Mouse (Mus musculus) right cerebral cortex, postnatal 4 days (tissue): ENCODE data around the gene Tirap.

Source experiments
- DNase-seq: peaks from one replicate; pipeline ENCODE4 v3.0.0-alpha.2; 2022

Tirap gene

DNA sequence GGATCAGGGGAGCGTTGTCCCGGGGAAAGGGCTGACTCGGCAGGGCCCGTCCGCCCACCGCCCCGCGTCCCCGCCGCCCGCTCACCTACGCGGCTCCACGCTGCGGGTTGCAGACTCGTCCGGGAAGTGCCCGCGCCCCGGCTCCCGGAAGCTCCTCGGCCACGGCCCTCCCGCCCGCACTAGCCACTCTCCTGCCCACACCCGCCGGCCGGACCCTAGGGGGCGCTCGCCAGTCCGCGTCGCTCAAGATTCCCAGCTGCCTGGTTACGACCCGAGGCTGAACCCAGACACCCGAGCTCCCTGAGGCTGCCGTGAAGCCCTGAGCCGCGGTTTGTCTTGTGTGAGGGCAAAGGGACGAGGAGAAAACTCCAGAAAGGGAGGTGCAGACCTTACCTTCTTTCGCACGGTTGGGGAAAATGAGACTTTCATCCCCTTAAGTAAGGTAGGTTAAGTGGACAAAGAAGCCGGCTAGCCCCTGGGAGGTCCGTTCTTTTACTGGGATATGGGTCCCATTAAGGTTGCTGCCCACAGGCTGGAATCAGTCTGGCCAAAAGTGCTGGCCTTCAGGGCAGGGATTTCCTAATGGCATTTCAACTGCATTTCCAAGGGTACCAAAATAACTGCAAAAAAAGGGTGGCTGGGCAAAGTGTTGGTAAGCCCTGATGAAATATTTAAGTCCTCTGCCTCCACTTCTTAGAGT, at the start of gene Tirap, which contains the start of gene Srpr:
Gene Tirap, minus strand, starts transcription at position 520 of the 700 bp plus-strand sequence.
Gene Srpr, plus strand, starts transcription at position 404 of the 700 bp plus-strand sequence.
- DNase-seq, result peak; percentile 86

DNA sequence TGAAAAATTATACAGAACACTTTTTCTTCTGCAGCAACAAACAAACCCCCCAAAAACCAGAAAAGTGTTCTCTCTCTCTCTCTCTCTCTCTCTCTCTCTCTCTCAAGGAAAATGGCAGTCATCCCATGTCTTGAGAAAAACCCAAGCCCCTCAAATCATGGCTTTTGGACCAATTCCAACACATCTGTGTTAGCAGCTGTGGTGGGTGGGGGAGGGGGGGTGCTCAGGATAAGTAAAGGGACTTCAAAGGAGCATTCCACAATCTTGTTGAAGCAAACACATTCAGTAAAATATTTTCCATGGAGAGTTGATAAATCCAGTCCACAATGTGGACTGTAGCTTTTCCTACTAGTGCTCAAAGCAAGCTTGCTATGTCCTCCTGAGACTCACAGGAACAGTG, 49.4 kb upstream of the Tirap start:
- DNase-seq, result no peak

DNA sequence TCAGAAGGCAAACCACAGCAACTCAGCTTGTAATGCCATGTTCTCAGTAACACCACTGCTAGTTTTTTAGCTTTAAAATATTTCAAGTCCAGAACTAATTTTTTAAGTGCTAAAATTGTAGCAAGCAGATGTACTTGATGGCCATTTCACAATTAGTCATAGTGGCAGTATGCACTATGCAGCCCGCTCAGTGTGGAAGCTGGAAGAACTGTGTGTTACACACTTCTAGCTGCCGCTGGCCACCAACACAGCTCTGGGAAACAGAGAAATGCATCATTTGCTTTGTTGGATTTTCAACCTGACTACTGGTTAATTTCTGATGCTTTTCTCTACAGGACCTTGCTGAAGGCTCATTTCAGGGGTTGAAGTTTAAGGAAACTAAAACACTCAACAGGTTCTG, 47.3 kb upstream of the Tirap start:
- DNase-seq, result no peak

DNA sequence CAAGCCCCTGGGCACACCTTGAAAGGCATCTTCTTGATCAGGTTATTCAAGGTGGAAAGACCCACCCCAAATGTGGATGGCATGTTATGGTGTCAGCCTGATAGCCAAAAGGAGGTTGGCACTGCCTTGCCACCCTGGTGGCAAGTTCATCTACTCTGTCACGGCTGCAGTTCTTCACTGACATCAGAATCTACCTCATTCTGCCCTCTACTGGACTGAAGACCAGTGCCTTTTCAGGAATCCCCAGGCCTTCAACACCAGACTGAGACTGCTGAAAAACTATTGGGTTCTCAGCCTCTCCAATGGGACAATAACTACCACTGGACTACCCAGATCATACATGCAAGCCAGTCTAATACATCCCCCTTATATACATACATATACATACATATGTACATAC, 39.6 kb upstream of the Tirap start:
- no peak for DNase-seq

DNA sequence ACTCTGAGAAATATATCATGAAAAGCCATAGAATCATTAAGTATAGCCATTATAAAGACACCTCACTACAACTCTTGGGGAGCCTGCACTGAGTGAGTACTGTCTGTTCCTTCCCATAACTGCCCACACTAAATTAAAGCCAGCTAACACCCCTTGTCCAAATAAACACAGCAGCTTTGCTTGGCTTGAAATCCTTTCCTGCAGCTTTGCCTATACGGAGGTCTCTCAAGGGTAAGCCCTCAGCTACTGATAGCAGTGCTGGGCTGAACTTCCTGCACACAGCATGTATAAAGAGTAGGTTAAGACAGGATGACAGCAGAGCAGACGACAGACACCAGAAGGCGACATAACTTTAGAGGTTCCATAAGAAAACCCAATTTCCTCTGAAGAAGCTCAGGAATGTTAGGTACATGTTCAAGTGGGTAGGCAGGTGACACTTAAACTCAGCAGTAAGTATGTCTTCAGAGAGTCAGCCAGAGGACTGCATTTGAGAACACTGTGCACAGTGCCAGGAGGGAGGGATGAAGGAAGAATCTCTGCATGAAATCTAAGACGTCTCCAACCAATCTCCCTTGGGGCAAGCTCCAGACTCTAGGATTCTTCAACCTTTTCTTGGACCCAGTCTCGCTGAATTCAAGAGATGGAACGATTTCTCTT, 39.0 kb upstream of the Tirap start:
- no peak for DNase-seq

DNA sequence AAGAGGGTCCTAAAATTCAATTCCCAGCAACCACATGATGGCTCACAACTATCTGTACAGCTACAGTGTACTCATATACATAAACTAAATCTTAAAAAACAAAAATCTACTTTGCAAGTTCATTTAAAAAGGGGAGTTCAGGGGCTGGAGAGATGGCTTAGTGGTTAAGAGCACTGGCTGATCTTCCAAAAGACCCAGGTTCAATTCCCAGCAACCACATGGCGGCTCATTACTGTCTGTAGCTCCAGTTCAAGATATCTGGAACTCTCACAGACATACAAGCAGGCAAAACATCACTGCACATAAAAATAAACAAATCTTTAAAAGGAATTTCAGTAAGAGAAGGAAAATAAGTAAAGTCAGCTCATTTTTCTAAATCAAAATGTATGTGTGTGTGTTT, 38.3 kb upstream of the Tirap start:
- DNase-seq, result no peak

DNA sequence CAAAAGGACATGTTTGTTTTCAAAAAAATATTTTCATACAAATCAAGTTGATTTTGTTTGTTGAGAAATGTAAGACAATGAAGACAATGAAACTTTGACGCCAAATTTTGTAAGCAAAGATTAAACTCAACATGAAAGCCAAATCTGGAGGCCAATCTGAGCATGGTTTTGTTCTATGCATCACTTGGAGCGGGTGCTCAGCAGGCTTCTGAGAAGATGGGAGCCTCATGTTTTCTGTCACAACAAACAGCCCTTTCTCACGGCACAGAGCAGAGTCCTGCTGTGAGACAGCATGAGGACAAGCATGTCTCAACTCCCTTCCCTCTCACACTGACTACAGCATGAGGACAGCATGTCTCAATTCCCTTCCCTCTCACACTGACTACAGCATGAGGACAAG, 35.9 kb upstream of the Tirap start:
- DNase-seq, result no peak

DNA sequence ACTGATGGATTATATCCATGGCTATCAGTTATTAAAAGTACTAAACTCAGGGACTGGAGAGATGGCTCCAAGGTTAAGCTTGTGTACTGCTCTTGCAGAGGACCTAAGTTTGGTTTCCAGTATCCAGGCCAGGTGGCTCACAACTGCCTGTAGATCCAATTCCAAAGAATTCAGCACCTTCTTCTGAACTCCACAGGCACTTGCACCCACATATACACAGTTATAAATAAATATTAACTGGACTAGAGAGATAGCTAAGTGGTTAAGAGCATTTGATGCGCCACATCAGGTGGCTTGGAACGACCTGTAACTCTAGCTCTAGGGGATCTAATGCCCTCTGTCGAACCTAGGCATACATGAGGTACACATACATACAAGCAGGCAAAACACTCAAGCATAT, 28.6 kb upstream of the Tirap start:
- DNase-seq, result no peak

DNA sequence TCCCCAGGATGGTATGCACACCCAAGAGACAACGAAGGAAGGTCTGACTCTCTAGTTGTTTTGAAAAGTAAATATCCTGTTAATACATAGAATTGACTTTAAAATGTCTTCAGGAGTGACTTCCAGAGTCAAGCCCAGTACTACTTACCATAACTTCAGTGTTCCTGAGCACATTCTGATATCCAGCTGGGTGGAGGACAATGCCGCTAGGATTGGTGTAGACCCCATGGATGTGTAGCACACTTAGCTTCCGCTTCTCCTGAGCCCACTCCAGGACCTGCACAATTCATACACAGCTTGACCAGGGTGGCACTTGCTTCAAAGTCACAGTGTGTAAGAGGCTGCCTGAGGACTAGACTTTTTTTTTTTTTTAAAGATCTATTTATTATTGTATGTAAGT, 23.4 kb upstream of the Tirap start:
- DNase-seq, result no peak

DNA sequence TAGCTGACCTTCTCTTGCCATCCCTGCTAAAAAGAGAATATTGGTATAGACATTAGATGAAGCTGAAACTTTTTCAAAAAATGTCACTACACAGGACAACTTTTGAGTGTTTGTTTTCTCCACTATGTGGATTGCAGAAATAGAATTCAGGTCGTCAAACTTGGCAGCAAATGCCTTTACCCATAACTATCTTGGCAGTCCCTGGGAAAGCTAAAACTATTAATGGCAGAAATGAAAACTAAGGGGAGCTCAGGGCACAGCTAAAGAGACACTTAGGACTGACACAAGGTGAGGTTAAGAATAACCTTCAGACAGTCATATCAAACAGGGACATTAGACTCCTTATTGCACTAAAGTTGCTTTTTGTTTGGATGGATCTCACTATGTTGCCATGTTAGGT, 17.9 kb upstream of the Tirap start:
- DNase-seq, result no peak

DNA sequence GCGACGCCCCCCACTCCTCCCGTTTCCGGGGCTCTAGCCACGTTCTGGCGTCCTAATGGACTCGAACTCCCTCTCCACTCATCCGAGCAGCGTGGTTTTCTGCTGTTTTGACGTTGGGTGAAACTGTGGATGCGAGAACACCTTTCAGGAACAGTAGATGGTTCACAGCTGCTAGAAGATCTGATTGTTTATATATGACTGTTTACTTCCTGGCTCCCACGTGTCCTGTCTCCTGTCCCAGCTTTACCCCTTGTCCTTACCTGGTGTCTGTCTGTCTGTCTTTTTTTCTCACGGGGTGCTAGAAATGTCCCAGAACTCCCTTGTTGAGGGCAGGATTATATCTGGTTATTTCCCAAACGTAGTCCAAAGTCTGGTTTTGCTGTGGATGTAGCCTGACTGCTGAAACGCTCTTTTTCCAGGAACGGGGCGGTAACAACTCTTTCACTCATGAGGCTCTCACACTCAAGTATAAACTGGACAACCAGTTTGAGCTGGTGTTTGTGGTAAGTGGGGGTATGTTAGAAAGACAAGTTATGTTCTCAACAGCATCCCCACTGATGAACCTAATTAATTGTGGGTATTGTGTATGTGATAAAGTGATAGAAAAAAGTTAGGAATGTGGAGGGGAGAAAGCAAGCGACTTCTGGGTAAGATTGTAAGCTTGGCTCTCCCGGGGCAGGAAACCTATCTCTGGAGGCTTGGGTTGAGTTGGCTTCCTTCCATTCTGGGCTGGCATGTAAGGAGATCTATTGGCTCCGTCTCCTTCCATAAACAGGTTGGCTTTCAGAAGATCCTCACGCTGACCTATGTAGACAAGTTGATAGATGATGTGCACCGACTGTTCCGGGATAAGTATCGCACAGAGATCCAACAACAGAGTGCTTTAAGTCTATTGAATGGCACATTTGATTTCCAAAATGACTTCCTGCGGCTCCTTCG, 11.8 kb upstream of the Tirap start:
- DNase-seq, result no peak

DNA sequence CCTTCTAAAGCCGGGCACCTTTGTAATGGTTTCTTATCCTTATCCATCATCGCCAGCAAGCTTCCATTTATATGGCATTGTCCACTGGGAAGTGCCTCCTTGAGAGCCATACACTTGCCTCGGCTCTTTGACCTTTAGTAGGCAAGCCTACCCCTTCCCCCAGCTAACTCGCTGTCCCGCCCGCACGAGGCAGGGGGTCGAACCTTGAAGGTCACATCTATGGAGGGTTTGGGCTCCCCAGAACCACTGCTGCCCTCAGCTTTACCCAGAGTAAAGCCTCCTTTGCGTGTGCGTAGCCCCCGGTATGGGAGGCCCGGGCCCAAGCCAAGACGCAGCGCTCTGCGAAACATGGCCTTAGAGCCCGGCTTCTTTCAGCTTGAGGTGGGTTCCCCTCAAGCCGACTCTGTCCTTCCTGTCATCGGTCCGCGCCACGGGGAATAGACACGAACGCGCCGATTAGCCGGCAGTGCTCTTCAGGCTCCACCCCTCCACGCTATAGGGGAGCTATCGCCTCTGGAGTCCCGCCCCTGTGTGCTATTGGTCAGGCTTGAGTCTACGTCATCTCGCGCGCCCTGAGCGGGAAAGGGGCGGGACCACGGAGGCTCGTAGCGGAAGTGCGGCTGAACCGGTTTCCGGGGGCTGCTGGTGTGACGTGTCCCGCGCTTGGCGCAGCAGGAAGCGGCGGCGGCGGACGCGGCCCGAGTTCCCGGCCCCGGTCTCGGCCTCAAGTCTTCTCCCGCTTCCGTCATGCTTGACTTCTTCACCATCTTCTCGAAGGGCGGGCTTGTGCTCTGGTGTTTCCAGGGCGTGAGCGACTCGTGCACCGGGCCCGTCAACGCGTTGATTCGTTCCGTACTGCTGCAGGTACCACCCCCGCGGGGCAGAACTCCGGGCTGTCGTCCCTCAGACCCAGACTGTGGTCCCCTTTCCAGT, 10.7 kb upstream of the Tirap start, which contains the start of gene Foxred1:
Gene Foxred1, minus strand, starts transcription at position 514 of the 933 bp plus-strand sequence.
- peak; percentile 97 for DNase-seq

DNA sequence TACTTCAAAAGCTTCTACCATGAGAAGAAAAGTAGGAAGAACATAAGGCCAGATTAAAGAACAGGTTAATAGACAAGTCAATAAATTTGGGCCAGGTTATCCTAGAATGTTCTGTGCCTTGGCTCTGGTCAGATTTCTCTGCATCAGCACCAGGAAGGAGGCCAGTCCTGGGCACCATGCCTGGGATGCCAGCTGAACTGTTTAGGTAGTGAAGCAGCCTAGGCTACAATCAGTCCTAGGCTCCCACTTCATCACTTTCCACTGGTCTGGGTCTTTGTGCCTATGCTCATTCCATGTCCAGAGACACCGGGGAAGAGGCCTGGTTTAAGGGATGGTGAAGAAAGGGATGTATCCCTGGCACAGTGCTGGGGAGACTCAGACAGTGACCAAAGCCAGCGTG, 4.3 kb upstream of the Tirap start:
- no peak for DNase-seq

DNA sequence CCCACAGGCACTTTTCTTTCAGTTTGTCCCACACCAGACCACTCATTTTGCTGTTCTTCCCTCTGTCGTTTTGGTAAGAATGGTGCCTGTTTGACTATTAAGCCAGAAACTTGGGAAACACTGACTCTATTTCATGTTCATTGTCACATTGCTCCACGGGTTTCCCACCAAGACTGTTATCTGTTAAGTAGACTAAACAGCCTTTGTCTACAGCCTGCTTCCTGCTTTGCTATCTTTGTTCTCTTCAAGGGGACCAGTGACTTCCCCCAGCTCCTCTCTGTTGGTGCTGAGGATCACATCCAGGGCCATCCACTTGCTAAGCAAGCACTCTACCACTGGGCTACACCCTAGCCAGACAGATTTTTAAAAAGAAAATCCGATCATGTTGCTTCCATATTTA, 3.4 kb upstream of the Tirap start:
- no peak for DNase-seq

DNA sequence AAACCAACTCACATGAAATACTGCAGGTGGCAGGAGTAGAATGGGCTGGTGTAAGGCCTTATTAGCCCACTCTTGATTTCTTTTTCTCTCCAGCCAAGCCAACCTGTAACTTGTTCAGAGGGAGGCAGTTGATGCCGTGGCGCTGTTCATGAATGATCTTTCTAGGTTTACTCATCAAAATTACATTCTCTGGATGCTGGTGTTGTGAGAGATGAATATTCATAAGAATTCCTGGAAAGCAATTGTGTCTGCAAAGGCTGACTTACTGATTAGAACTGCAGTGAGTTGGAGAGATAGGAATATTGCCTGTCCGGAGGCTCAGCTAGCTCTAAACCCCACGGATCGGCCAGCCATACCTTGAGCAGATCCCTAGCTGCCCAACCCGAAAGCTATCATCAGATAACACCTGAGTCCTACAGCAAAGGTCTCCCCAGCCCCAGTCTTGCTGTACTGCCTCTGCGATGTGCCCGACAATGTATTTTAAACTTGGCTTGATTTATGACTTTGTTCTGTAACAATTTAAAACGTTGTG, 504 bp upstream of the Tirap start:
- DNase-seq, result no peak

DNA sequence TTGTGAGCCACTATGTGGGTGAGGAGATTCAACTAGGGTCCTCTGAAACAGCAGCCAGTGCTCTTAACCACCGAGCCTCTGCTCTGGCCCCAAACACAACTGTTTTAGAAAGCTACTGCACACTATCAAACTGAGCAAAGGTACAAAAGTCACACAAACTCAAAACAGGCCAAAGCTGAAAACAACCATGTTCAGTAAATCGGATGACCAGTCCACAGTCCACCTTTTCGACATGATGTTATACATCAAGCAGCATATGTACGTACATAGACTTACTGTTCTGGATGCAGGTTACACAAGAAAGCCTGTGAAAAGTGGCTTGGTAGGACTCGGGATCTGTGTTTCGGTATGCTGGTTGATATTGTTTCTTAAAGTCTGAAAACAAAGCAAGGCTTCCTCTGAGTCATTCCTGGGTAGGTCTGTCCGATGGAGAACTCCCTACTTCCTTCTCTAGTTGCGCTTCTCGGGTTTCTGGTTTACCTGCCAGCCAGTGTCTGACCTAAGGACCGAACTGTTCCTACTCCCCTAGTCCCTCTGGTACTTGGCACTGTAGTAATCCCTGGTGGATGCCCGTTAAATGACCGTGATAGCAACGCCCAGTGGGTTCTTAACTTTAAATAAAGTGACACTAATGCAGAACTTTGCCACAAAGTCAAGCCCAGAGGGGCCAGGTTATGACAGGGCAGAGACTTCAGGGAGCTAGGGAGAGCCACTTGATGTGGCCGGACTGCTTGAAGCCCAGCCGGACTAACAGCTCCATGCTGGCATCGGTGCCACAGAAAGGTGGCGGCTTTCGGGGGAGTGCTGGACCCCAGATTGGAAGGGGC, 933 bp downstream of the Tirap start:
- DNase-seq, result no peak

DNA sequence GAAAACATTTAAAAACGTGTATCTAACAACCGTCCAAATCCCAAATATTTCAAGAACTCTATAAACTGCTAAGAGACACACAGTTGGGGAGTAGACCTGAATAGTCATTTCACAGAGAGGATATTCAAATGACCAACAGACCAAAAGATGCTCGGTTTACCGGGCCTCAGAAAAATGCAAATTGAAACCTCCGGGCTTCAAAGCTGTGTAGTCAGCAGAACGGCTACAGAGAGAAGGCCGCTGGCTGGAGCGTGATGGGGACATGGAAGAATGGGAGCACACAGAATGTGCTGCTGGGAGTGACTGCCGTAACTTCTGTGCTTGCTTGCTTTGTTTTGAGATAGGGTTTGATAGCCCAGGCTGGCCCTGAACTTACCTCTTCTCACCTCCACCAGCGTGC, 1.7 kb downstream of the Tirap start:
- no peak for DNase-seq

DNA sequence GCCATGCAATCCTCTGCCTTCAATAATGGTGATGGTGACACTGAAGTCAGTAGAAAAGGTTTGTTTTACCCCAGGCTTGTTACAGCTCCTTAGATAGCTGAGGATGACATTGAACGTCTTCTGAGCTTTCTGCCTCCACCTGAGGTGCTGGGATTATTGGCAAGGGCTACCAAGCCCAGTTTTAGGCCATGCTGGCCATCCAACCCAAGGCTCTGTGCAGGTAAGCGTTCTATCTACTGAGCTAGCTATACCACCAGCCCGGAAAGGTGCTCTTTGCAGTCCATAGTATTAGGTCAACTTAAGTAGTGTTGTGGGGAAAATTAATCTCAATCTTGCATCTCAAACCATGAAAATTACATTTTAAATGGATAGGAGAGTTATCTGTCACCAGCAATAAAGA, 2.5 kb downstream of the Tirap start:
- DNase-seq, result no peak

DNA sequence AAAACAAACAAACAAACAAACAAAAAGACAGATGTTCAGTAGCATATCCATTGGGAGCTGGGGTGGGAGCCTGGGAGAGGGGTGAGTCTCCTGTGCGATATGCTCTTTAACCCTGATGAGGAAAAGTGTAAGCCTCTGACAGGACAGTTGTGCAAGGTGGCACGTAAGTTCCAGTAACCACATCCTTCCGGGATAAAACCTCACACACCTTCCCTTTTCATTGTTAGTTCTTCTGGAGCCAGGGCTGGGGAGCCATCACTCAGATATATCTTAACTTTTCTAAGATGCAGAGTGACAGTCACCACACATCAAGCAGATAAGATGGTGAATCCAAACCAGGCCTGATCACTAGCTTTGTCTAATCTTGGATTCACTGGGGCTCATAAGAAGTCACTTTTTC, 6.0 kb downstream of the Tirap start:
- no peak for DNase-seq

DNA sequence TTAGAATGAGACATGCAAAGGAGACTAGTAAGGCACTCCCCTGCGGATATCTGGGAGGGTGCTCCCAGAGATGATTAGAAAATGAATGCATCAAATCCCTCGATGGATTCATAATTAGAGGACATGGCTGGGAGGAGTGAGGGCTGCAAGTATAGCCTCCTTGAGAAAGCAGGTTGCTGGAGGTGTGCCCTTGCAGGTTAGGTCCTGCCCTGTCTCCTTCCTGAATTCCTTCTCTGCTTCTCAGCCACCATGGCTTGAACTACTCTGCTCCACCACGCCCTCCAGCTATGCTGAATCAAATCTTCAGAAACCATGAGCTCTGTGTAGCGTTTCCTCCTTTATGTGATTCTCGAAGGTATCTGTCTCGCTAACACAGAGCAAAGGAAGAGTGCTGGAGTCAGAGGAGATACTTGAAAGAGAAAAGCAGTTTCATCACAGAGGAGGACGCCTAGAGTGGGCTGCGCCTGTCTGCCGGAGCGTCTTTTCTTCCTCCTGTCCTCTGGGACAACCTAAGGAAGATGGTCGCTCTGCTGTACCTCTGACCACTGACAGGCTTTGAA, 7.0 kb downstream of the Tirap start:
- DNase-seq, result no peak

DNA sequence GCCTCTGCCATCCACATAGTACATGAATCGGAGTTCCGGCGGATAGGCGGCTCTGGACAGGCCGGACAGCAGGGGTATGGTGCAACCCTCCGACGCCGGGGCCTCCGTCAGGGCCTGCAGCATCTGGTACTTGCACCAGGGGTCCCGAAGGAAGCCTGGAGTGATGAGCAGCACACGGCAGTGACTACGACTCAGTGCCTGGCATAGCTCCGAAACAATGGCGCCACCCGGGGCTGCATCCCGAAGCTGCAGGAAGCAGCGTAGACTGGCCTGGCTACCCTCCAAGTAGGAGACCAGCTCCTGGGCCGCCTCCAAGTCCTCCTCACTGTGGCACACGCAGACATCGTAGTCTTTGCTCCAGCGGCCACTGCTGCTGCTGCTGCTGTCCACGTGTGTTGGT, 11.4 kb downstream of the Tirap start:
- peak; percentile 68 for DNase-seq
